Mouse (Mus musculus) kidney, embryonic 15.5 days (tissue): ENCODE measurements around the gene Spock2. TPM values are rescaled to one million over a fixed set of nuclear protein-coding genes. Genes with fewer than 3 reads are reported as not detected.
A peak's percentile ranks its signal among the peaks of the same experiment; 100 is the strongest.

Source experiments
- ATAC-seq: fragments of 200-750 bp; cut with Nextera tagmentation; replicated peaks from 2 replicates; pipeline ENCODE4 v1.8.0; 2017; ENCODE audit warnings: moderate TSS enrichment; ENCODE audit not compliant: low FRiP score
- H3K27ac ChIP-seq: fragments of 300-500 bp; sonication (generic); 2 replicates; pipeline ENCODE4 v1.5.1; 2015; ENCODE audit warnings: mild to moderate bottlenecking, inconsistent platforms
- H3K27me3 ChIP-seq: fragments of 300-500 bp; sonication (generic); 2 replicates; pipeline ENCODE4 v1.6.1; 2015; ENCODE audit warnings: inconsistent platforms
- H3K36me3 ChIP-seq: fragments of 300-500 bp; sonication (generic); 2 replicates; pipeline ENCODE4 v1.6.1; 2015; ENCODE audit warnings: inconsistent platforms
- H3K4me1 ChIP-seq: fragments of 300-500 bp; sonication (generic); 2 replicates; pipeline ENCODE4 v1.6.1; 2015; ENCODE audit warnings: inconsistent platforms
- H3K4me2 ChIP-seq: fragments of 300-500 bp; sonication (generic); 2 replicates; pipeline ENCODE4 v1.6.1; 2015; ENCODE audit warnings: moderate library complexity, mild to moderate bottlenecking, inconsistent platforms
- H3K4me3 ChIP-seq: fragments of 300-500 bp; sonication (generic); replicated peaks from 2 replicates; pipeline ENCODE4 v1.5.1; 2015; ENCODE audit warnings: mild to moderate bottlenecking, inconsistent platforms
- H3K9ac ChIP-seq: fragments of 300-500 bp; sonication (generic); 2 replicates; pipeline ENCODE4 v1.6.1; 2015; ENCODE audit warnings: mild to moderate bottlenecking, inconsistent platforms
- H3K9me3 ChIP-seq: fragments of 300-500 bp; sonication (generic); replicated peaks from 2 replicates; pipeline ENCODE4 v1.6.1; 2016; ENCODE audit warnings: inconsistent platforms
- WGBS: fragments of 180-500 bp; shearing (Covaris S2); methylation state at CpG from one replicate; pipeline ENCODE4 v1.1.7; 2015; ENCODE audit warnings: mixed read lengths; 5-methylcytosine and 5-hydroxymethylcytosine counted together
- polyA plus RNA-seq: library from polyadenylated mRNA; unstranded; fragments of >200 nt; fragmentation: Nextera tagmentation; extraction: Ambion mirVana; gene quantifications from 2 replicates; pipeline ENCODE4 v1.2.1, GENCODE M21; 2015

Spock2 gene
- polyA plus RNA-seq, 1 experiment from 2014 or later: 52.8 TPM

DNA sequence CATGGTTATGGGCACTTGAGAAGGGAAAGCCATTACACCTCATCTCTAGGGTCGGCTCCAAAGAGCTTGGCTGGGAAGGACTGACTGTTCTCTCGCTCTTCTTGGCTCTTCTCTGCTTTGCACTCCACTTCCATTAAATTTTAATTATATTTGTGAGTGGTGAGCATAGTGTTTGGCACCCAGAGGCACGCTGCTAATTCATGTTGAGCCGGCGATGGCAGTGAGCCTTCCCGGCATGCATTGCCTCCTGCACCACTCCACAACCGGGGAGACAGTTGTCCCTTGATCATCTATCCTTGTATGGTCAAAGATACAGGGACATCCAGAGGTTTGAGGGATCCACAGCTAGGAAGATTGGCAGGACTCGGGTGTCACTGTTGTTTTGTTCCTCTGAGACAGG is 4.0 kb downstream of the Spock2 start:
- H3K27ac ChIP-seq: no peak overlapping the region
- 70% methylated on average over 8 of the region's 8 CpGs for WGBS
- no peaks in the 10 kb centered on the region for H3K9me3 ChIP-seq
- ATAC-seq: no peak
- H3K4me2 ChIP-seq: peak overlapping the region; percentile 93
- peaks cover 53% of the 10 kb centered on the region for H3K4me1 ChIP-seq
- H3K27me3 ChIP-seq: peaks cover 47% of the 10 kb centered on the region
- no peaks in the 10 kb centered on the region for H3K36me3 ChIP-seq
- peak overlapping the region; percentile 7; the same call in 1 of the 2 replicates for H3K9ac ChIP-seq
- no peak overlapping the region for H3K4me3 ChIP-seq

DNA sequence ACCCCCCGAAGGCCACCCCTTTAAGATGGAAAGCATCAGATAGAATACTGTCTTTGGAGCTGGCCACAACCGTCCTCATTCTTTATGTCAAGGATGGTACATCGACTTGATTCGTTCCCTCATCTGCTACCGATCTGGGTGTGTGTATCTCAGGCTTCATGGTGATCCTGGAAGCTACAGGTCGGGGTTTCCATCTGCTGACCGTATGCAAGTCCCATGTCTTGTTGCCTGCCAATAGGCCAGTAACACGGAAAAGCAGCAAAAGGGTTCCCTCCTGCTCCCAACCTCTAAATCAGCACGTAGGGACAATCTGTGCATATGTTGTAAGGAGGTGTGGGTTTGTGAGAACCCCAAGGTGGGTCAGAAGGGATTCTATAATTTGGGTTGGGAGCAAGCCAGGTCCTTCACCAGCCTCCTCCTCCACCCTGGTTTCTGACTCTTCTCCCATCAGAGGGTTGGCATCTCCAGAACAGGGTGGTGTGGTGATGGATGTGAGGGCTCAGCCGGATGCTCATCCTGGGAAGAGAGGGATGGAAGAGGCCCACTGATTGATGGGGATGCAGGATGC is 5.0 kb downstream of the Spock2 start:
- peaks cover 54% of the 10 kb centered on the region for H3K4me1 ChIP-seq
- 91% methylated on average over 10 of the region's 10 CpGs for WGBS
- no peak for ATAC-seq

DNA sequence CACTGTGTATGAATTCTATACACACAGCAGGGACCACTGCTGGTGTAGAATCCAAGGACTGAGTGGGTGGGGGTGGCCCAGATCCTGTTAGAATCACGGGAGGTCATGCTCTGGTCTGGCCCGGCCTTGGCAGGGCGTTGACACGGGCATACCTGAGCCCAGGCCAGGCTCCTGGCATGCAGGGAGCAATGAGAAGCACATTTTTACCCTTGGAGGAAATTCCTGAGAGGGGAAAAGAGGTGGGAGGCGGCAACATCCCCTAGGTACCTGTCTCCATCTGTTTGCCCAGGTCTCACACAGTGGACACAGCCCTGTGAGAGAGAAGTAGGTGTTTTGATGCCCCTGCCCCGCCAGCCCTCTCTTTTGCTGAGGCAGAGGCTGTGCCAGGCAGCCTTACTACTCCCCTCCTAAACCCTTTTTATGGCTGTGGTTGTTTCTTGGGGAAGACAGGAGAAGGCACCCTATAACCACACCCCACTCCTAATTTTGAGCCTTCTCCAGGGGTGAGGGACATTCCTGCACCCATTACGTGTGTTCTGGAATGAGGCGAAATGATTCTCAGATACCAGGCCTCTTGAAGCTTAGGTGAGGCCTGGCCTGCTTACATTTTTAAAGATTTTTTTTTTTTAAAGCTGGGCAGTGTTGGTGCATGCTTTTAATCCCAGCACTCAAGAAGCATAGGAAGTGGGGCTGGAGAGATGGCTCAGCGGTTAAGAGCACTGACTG is 8.1 kb downstream of the Spock2 start:
- Histone ChIP-seq H3K4me1 (peaks cover 50% of the 10 kb centered on the region), H3K4me2 (no peak overlapping the region), H3K4me3 (no peak overlapping the region), H3K27ac (no peak overlapping the region), H3K9me3 (no peaks in the 10 kb centered on the region), H3K9ac (no peak overlapping the region), H3K27me3 (peaks cover 12% of the 10 kb centered on the region; the same call in 1 of the 2 replicates), H3K36me3 (no peaks in the 10 kb centered on the region)
- ATAC-seq: no peak
- WGBS: 87% methylated on average over 9 of the region's 9 CpGs

More for the DNA sequence above, 5.0 kb downstream of the Spock2 start:
- peaks cover 39% of the 10 kb centered on the region for H3K27me3 ChIP-seq
- no peaks in the 10 kb centered on the region for H3K9me3 ChIP-seq
- H3K27ac ChIP-seq: no peak overlapping the region
- H3K9ac ChIP-seq: no peak overlapping the region
- no peak overlapping the region for H3K4me3 ChIP-seq
- H3K36me3 ChIP-seq: no peaks in the 10 kb centered on the region
- H3K4me2 ChIP-seq: no peak overlapping the region

DNA sequence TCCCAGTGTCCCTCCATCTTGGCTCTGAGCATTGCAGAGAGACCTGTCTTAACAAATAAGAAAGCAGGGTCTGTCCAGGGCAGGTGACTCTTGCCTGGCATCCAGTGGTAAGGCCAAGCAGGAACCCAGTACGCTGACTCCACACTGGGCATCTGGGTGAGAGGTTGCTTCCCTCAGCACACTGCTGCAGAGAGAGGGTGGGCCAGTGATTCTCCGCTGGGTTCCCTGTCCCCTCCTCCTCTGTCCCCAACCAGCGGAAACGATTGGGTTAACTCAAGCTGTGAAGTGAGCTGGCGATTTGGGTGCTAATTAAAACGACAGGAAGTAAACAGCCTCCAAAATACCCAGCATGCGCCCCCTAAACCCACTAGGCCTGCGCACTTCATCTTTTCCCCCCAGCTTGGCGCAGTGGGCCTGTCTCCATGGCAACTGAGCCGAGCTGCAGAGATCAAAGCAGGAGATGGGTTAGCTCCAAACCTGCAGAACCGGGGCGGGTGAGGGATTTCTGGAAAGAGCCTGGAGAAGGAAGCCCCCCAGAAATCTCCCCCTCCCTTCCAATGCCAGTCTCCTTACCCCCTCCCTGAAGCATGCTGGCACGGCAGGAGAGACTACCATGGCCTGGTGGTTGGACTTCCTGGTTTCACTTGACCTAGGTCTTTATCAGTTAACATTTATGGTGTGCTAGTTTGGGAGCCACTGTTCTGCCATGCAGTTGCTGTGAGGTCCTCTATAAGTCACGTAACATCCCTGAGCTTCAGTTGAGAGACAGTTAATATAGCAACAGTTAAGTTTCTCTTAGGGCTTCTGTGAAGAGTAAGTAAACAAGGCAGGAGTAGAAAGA is 9.5 kb downstream of the Spock2 start:
- Histone ChIP-seq H3K4me3 (no peak overlapping the region), H3K4me2 (peak overlapping the region; percentile 42), H3K36me3 (no peaks in the 10 kb centered on the region), H3K4me1 (peaks cover 39% of the 10 kb centered on the region), H3K27me3 (no peaks in the 10 kb centered on the region), H3K27ac (no peak overlapping the region), H3K9me3 (no peaks in the 10 kb centered on the region), H3K9ac (no peak overlapping the region)
- WGBS: 15% methylated on average over 14 of the region's 14 CpGs
- ATAC-seq: peak; percentile 37; the same call in 1 of the 2 replicates

DNA sequence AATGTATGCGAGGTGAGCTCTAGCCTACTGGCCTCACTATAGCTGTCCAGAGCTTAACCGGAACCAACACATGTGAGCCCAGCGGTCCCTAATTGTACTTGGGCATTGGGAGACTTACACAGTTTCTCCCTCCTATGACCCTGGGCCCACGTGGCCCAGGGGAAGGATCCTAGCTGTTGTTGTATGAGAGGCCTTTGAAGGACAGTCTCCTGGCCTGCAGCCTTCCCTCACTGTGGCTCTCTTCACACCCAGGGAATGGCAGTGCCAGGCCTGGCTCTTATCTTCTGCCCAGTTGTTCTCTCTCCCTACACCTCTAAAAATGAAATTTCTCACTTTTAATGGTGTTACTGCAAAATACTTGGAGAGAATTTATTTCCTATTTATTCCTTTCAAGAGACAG is 11.0 kb downstream of the Spock2 start:
- no peaks in the 10 kb centered on the region for H3K9me3 ChIP-seq
- 43% methylated on average over 4 of the region's 4 CpGs for WGBS

DNA sequence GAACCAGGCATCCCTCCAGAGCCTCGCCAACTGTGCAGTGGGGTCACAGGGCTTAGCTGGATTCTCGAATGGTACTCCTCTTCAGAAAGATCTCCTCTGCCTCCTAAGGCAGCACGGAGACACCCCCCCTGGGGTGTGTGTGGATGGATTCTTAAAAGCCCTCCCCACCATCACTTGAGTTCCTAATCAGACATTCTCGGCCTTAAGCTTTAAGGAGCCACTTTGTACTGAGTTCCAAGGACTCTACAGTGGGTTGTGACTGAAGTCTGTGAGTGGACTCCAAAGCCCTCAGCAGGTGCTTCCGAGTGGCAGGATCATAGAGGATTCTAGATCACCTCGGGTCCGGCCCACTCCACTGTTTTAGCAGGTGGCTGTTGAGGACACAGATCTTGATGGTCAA is 12.4 kb downstream of the Spock2 start:
- no peak for ATAC-seq
- no peak overlapping the region for H3K27ac ChIP-seq
- no peak overlapping the region for H3K9ac ChIP-seq
- H3K4me2 ChIP-seq: no peak overlapping the region
- H3K4me1 ChIP-seq: peaks cover 36% of the 10 kb centered on the region
- H3K4me3 ChIP-seq: no peak overlapping the region
- H3K27me3 ChIP-seq: no peaks in the 10 kb centered on the region
- 59% methylated on average over 7 of the region's 7 CpGs for WGBS
- 0 out of 2 replicates have a peak, but pooled peaks cover 1% of the 10 kb centered on the region for H3K36me3 ChIP-seq
- no peaks in the 10 kb centered on the region for H3K9me3 ChIP-seq

More for the DNA sequence above, 11.0 kb downstream of the Spock2 start:
- Histone ChIP-seq H3K4me1 (peaks cover 39% of the 10 kb centered on the region), H3K27ac (no peak overlapping the region), H3K9ac (no peak overlapping the region), H3K27me3 (no peaks in the 10 kb centered on the region), H3K36me3 (no peaks in the 10 kb centered on the region), H3K4me2 (no peak overlapping the region), H3K4me3 (no peak overlapping the region)
- ATAC-seq: no peak

DNA sequence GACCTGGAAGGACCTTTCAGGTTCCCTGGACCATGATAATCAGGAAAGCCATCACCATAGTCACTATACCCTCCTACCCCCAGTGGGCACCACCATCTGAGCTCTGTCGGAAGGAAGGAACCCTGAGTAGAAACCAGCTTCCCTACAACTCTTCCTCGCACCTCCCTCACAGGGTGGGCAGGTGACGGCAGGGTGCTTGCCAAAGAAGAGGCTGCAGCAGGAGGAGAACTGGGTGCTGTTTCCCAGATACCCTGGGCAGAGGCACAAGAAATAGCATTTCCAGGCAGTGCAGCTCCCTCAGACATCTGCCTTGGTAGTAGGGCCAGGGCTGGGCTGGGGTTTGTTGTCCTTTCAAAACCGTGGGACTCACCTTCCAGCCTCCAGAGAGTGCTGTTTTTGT is 14.6 kb downstream of the Spock2 start:
- 72% methylated on average over 4 of the region's 4 CpGs for WGBS
- Histone ChIP-seq H3K9me3 (no peaks in the 10 kb centered on the region), H3K27ac (no peak overlapping the region), H3K27me3 (no peaks in the 10 kb centered on the region), H3K4me3 (no peak overlapping the region), H3K9ac (no peak overlapping the region), H3K36me3 (0 out of 2 replicates have a peak, but pooled peaks cover 6% of the 10 kb centered on the region), H3K4me1 (peaks cover 27% of the 10 kb centered on the region), H3K4me2 (no peak overlapping the region)
- no peak for ATAC-seq

DNA sequence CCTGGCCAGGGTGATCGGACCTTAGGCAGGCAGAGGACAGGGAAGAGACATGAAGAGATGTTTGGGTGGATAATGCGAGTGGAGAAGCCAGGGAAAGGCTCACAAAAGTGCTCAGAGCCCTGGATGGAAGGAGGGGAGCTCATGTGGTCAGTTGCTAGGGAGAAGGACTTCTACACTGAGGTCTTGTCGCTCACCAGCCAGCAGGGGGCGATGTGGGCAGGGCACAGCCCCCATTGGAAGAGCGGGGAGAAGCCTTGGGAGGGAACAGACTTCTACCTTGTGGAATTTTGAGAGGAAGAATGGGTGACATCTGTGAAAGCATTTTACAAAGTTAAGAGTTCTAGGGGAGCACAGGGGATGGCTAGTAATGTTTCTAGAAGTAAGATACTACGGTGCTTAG is 18.1 kb downstream of the Spock2 start:
- WGBS: 65% methylated on average over 6 of the region's 6 CpGs

DNA sequence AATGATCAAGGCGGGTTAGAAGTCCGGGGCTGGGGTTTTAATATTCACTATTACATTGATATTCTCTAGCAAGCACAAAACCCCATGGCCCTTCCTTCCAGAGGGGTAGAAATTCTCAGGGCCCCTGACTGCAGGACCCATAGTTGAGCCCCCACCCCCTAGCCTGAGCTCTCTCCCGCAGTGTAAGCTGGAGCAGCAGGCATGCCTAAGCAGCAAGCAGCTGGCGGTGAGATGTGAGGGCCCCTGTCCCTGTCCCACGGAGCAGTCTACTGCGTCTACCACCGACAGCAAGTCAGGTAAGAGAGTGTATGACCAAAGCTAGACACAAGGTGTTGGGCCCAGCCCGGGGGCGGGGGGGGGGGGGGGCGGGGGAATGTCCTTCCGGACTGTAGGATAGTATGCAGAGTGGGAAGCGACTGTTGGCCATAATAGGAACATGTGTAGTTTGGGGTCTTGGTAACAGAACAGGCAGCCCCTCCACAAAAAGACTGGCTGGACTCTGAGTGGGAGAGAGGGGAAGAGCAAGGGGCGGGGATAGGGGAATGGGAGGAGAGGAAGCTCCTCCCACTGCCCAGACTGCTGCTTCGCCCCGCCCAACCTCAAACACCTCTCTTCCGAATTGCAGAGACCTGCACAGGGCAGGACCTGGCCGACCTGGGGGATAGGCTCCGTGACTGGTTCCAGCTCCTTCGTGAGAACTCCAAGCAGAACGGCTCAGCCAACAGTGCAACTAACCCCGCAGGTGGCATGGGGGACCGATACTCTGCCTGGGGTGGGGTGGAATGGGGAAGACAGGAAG is 19.7 kb downstream of the Spock2 start:
- Histone ChIP-seq H3K9ac (no peak overlapping the region), H3K36me3 (peaks cover 30% of the 10 kb centered on the region), H3K4me1 (peaks cover 4% of the 10 kb centered on the region; the same call in 1 of the 2 replicates), H3K4me2 (peak overlapping the region; percentile 35), H3K9me3 (no peaks in the 10 kb centered on the region), H3K27ac (no peak overlapping the region), H3K4me3 (no peak overlapping the region; the same call in 1 of the 2 replicates), H3K27me3 (no peaks in the 10 kb centered on the region)
- ATAC-seq: peak; percentile 59; the same call in 1 of the 2 replicates
- 29% methylated on average over 22 of the region's 22 CpGs for WGBS

More for the DNA sequence above, 18.1 kb downstream of the Spock2 start:
- H3K27me3 ChIP-seq: no peaks in the 10 kb centered on the region
- no peak overlapping the region for H3K4me2 ChIP-seq
- peaks cover 15% of the 10 kb centered on the region; the same call in 1 of the 2 replicates for H3K36me3 ChIP-seq
- H3K9ac ChIP-seq: no peak overlapping the region
- H3K4me3 ChIP-seq: no peak overlapping the region
- H3K9me3 ChIP-seq: no peaks in the 10 kb centered on the region
- no peak overlapping the region for H3K27ac ChIP-seq
- H3K4me1 ChIP-seq: peaks cover 4% of the 10 kb centered on the region; the same call in 1 of the 2 replicates
- ATAC-seq: no peak

DNA sequence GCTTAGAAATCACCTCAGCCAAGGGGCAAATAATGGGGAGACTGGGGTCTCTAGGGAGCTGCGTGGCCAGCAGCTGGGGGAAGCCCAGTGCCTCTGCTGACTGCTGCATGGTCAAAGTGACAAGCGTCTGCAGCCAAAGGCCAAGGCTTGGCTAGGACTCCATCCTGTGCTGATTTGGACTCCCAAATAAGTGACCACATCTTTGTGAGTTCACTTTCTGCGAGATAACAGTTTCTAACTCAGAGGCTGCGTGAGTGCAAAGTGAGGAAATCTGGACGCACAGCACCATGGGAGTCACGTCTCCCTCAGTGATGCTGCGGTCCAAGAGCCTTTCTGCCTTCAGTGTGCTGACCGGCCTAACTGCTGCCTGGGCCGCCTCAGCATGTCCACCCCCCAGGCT is 22.3 kb downstream of the Spock2 start:
- peaks cover 6% of the 10 kb centered on the region for H3K4me1 ChIP-seq

DNA sequence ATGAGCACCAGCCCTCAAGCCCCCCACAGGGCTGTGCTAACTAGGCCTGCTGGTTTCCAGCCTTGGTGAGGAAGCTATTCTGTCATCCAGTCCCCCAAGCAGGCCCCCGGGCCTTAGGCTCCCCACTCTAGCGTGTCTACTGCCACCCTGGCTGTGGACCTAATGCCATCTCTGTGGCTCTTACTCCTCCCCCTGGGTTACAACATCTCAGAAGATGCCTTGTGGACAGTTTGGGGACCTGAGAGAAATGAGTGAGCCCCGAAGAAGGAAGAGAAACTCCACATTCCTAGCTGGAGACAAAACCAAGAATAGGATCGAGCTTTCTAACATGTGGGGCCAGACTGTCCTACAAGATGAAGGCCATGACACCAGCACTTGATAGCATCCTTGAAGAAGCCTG is 24.5 kb downstream of the Spock2 start:
- H3K27ac ChIP-seq: no peak overlapping the region
- no peak overlapping the region for H3K4me2 ChIP-seq
- no peaks in the 10 kb centered on the region for H3K9me3 ChIP-seq
- peaks cover 33% of the 10 kb centered on the region for H3K36me3 ChIP-seq
- 86% methylated on average over 4 of the region's 4 CpGs for WGBS
- no peak overlapping the region for H3K4me3 ChIP-seq
- H3K27me3 ChIP-seq: no peaks in the 10 kb centered on the region
- H3K9ac ChIP-seq: no peak overlapping the region
- ATAC-seq: no peak
- peaks cover 15% of the 10 kb centered on the region for H3K4me1 ChIP-seq

More for the DNA sequence above, 22.3 kb downstream of the Spock2 start:
- no peak overlapping the region for H3K4me3 ChIP-seq
- H3K36me3 ChIP-seq: peaks cover 39% of the 10 kb centered on the region
- WGBS: 83% methylated on average over 9 of the region's 9 CpGs
- ATAC-seq: no peak
- H3K9me3 ChIP-seq: no peaks in the 10 kb centered on the region
- H3K9ac ChIP-seq: no peak overlapping the region
- H3K27ac ChIP-seq: no peak overlapping the region
- no peaks in the 10 kb centered on the region for H3K27me3 ChIP-seq
- H3K4me2 ChIP-seq: no peak overlapping the region
